Mouse (Mus musculus): ENCODE results near the gene Igfbp6.

- TF ChIP-seq CTCF (IDR thresholded peaks at IDR 0.05; ENCODE audit: insufficient read depth, low read depth, low read length) (no peak), POLR2A (IDR thresholded peaks at IDR 0.05; ENCODE audit: insufficient read depth, low read depth, low read length) (no peak)
Measured at GRCm38 (mm10) chr15:102119121-102119830, 24.9 kb upstream of the Igfbp6 start.

Data from olfactory bulb, adult 2 months (tissue).